Mouse (Mus musculus) retina, adult 2 months (tissue): Measurements from ENCODE around the gene Hs3st3a1.

Experiments used
- DNase-seq: peaks from one replicate; pipeline ENCODE4 v3.0.0-alpha.2; 2012; ENCODE audit warnings: low read depth, low spot score

Gene Hs3st3a1

GRCm38 (mm10) chr11:64489587-64490433 lies 54.7 kb downstream of the Hs3st3a1 start:
- no peak for DNase-seq

- no peak for DNase-seq
These were observed 59.3 kb downstream of the Hs3st3a1 start for GRCm38 (mm10) chr11:64494448-64494847.

GRCm38 (mm10) chr11:64495935-64496334 lies 60.8 kb downstream of the Hs3st3a1 start:
- DNase-seq = no peak

GRCm38 (mm10) chr11:64496677-64497076 lies 61.5 kb downstream of the Hs3st3a1 start:
- no peak for DNase-seq

GRCm38 (mm10) chr11:64500536-64501112 lies 65.5 kb downstream of the Hs3st3a1 start:
- DNase-seq = no peak

GRCm38 (mm10) chr11:64503040-64503439 lies 67.9 kb downstream of the Hs3st3a1 start:
- no peak for DNase-seq

GRCm38 (mm10) chr11:64505924-64506323 lies 70.8 kb downstream of the Hs3st3a1 start:
- DNase-seq = no peak

- no peak for DNase-seq
These were observed 71.9 kb downstream of the Hs3st3a1 start for GRCm38 (mm10) chr11:64507024-64507423.

GRCm38 (mm10) chr11:64509106-64509505 lies 74.0 kb downstream of the Hs3st3a1 start:
- DNase-seq = no peak

- DNase-seq = no peak
These were observed 77.2 kb downstream of the Hs3st3a1 start for GRCm38 (mm10) chr11:64512301-64512700.

- no peak for DNase-seq
These were observed 78.3 kb downstream of the Hs3st3a1 start for GRCm38 (mm10) chr11:64513419-64513818.

- no peak for DNase-seq
These were observed 81.8 kb downstream of the Hs3st3a1 start for GRCm38 (mm10) chr11:64516712-64517589.

- no peak for DNase-seq
These were observed 83.2 kb downstream of the Hs3st3a1 start for GRCm38 (mm10) chr11:64518146-64518841.

GRCm38 (mm10) chr11:64523993-64524570 lies 89.0 kb downstream of the Hs3st3a1 start:
- DNase-seq = no peak

GRCm38 (mm10) chr11:64537230-64537629 lies 102.1 kb downstream of the Hs3st3a1 start:
- no peak for DNase-seq

- no peak for DNase-seq
These were observed 106.7 kb downstream of the Hs3st3a1 start for GRCm38 (mm10) chr11:64541866-64542265.

- no peak for DNase-seq
These were observed 107.2 kb downstream of the Hs3st3a1 start for GRCm38 (mm10) chr11:64542335-64542734.

GRCm38 (mm10) chr11:64543181-64543641 lies 108.1 kb downstream of the Hs3st3a1 start:
- no peak for DNase-seq

- no peak for DNase-seq
These were observed 109.1 kb downstream of the Hs3st3a1 start for GRCm38 (mm10) chr11:64544236-64544635.

- no peak for DNase-seq
These were observed 114.2 kb downstream of the Hs3st3a1 start for GRCm38 (mm10) chr11:64549380-64549779.

- no peak for DNase-seq
These were observed 114.8 kb downstream of the Hs3st3a1 start for GRCm38 (mm10) chr11:64549955-64550354.
